Mouse (Mus musculus): Measurements from ENCODE around the gene Cab39l.
"Not testable (repeated sequence)": the region's sequence is repeated elsewhere in the genome, so short reads cannot be mapped to it uniquely, and the experiment has no call there.

Gene Cab39l

DNA sequence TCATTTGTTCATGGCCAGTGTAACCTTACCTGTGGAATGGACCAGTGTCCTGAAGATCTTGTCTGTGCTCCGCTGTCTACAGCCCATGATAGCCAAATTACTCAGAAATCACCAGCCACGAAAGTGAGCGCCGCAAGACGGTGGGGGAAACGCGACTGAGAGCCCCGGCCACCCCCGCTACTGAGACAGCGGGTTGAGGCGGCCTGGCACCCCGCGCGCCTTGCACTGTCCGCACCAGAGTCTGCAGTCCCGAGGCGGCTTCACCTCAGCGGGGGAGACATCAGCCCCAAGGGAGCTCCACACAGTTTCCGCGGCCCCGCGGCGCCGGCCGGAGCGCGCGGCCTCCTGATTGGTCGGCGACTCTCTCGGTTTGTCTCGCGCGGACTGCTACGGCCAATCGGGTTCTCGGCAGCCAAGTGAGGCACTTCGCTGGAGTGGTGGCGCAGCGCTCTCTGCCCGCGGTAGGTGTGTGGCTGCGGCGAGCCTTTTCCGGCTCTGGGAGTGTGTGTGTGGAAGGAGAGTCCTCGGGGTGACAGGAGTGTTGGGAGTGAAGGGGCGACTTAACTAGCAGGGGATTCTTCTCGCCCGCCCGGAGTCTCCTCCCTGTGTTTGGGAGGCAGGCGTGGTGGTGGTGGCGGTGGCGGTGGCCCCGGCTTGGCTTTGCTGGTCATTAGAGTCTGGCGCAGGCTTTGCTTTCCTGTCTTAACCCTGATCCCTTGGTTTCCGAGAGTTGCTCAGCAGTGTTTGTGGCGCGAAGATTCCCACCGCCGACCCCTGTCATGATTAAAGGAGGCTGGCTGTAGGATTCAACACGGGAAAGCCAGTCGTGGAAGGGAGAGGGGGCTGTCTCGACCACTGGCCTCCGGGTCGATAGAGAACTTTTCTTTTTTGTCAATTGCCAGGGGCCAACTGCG lies at the start of gene Cab39l, which contains the start of gene Setdb2:
Gene Cab39l (plus strand): TSS at position 415 of the 914 bp plus-strand sequence.
Gene Setdb2 (minus strand): TSS at position 327 of the 914 bp plus-strand sequence.
- DNase-seq: peak; percentile 96

- no peak for DNase-seq
Observed at GRCm38 (mm10) chr14:59395281-59395680, 45.5 kb upstream of the Cab39l start, which contains the start of gene Phf11c. Gene Phf11c, minus strand, starts transcription at chr14:59395381.

GRCm38 (mm10) chr14:59396999-59397398 lies 43.8 kb upstream of the Cab39l start:
- no peak for DNase-seq

GRCm38 (mm10) chr14:59414979-59415378 lies 25.8 kb upstream of the Cab39l start:
- DNase-seq: not testable (repeated sequence)

DNA sequence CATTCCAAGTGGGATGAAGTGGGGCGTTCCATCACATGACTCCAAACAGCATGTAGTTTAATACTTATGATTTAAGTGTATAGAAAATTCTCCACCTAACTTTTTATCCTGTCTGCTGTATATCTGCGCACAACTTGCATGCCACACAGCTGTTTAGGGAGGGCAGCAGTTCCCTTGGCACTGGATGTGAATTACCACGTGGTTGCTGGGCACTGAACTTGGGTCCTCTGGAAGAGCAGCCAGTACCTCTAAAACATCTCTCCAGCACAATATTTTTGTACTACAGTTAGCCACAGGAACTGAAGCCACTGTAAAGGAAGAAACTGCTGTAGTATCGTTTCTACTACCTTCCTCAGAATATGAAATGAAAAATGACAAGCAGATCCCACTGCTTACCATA lies 22.6 kb upstream of the Cab39l start:
- no peak for DNase-seq

- no peak for DNase-seq
Observed at GRCm38 (mm10) chr14:59422912-59423663, 17.7 kb upstream of the Cab39l start.

DNA sequence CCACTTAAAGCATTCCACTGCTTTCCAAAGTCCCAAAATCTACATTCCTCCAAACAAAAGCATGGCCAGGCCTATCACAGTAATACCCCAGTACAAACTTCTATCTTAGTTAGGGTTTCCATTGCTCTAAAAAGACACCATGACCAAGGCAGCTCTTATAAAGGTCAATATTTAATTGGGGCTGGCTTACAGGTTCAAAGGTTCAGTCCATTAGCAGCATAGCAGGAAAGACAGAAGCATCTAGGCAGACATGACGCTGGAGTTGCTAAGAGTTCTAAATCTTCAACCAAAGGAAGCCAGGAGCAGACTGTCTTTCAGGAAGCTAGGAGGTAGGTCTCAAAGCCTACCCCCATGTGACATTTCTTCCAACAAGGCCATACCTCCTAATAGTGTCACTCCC lies 10.2 kb upstream of the Cab39l start:
- no peak for DNase-seq

GRCm38 (mm10) chr14:59433902-59434301 lies 6.9 kb upstream of the Cab39l start:
- no peak for DNase-seq

- no peak for DNase-seq
Observed at GRCm38 (mm10) chr14:59435206-59435605, 5.6 kb upstream of the Cab39l start.

- no peak for DNase-seq
Observed at GRCm38 (mm10) chr14:59437398-59437797, 3.4 kb upstream of the Cab39l start.

DNA sequence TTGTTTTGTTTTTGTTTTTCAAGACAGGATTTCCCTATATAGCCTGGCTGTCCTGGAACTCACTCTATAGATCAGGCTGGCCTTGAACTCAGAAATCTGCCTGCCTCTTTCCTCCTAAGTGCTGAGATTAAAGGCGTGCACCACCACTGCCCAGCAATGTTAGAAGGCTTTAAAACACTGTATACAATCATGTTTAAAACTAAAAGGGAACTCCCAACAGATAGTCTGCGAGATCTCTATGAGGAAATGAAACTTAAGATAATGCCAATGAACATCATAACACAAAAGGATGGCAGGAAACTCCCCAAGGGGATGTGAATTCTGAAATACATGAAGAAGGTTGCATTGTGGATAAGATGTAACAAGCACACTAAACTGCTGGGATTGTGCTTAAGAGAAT lies 2.3 kb upstream of the Cab39l start:
- DNase-seq: no peak

DNA sequence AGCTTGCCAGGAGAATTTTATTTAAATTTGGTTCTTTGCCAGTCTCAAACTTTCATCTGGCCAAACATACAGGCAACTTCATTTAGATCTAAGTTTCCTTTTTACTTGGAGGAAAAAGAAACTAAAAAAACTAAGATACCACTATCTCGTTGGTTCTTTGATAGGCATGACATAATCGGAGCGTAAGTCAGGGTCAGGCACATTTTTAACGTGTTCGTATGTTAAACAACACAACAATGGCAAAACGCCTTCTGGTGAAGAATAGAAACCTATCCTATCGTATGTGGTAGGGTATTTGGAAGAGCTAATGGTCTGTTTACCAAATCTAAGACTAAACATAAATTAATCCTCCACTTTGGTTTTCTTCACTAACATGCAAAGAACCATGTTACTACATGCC lies 733 bp upstream of the Cab39l start:
- no peak for DNase-seq

DNA sequence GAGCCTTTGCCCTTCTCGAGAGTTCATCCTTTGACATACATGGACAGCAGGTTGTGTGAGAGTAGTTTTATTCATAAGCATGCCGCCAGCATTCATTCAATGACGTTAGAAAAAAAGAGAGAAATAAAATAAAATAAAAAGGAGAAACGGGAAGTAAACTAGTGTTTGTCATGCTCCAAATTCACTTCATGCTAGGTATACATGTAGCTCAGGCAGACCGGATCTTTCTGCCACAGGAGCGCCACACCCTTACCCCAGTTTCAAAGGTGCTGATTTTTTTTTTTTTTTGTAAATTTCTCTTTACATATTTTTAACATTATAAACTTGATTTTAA lies 667 bp downstream of the Cab39l start:
- no peak for DNase-seq

GRCm38 (mm10) chr14:59445421-59445820 lies 4.6 kb downstream of the Cab39l start:
- no peak for DNase-seq

- no peak for DNase-seq
Observed at GRCm38 (mm10) chr14:59447981-59448380, 7.2 kb downstream of the Cab39l start.

GRCm38 (mm10) chr14:59466503-59466902 lies 25.7 kb downstream of the Cab39l start:
- no peak for DNase-seq

DNA sequence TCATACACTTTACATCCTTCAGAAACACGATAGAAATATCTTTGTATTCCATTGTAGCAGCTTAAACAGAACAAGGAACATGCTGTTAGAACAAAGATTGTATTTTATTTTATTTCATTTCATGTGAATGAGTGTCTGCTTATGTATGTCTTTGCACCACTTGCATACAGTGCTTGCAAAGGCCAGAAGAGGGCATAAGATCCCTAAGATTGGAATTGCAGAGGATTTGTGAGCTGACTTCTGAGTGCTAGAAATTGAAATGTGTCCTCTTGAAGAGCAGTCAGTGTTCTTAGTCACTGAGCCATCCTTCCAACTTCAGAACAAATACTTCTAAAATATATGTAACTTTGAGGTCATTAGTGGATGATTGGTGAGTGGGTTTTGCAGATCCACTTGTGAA lies 27.0 kb downstream of the Cab39l start:
- no peak for DNase-seq

DNA sequence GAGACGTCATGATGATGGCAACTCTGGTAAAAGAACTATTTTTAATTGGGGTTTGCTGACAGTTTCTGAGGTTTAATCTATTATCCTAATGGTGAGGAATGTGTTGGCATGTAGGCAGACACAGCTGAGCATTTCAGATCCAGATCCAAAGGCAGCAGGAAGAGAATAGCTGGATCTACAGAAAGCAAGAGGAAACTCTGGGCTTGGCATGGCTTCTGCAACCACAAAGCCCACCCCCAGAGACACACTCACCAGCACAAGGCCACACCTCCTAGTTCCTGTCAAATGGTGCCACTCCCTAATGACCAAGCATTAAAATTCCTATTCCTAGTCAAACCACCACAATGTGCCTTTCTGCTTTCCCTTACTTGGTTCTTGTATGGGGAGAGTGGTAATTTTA lies 30.0 kb downstream of the Cab39l start:
- no peak for DNase-seq

DNA sequence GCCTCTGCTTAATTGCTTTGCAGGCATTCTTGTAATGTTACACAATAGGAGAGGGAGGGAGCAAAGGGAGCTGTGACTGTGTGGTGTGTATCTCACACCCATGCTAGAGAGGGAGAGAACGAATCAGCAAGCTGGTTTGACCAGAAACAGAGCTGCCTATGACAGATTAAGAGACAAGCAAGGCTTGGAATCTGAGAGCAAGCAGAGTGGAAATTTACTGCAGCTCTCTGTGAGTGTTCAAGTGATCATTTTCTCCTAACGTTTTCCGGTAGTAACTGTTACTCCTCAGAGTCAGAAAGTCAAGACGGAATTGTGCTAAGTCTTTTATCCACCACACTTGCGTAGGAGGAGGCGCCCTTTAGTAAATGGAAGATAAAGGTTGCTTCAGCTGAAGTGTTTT lies 37.9 kb downstream of the Cab39l start:
- peak; percentile 24 for DNase-seq

GRCm38 (mm10) chr14:59485247-59485810 lies 44.6 kb downstream of the Cab39l start:
- DNase-seq: no peak

DNA sequence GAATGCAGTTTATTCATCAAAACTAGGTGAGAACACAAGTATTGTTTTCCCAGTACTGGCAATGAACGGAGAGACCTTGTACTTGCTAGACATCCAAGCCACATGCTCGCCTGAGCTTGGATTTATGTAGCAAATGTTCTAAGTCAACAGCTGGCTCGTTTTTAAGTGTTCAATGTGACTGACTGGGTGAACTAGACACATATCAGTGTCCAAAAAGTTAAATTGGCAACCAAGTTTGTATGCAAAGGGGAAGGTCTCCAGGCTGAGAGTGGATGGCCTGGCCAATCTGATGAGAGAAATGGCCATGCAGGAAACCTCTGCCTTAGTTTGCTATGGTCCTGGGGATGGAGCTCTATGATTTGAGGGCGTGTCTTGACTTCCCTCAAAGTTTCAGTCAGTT lies 51.6 kb downstream of the Cab39l start:
- DNase-seq: no peak

- no peak for DNase-seq
Observed at GRCm38 (mm10) chr14:59497928-59498327, 57.2 kb downstream of the Cab39l start.

GRCm38 (mm10) chr14:59504831-59505230 lies 64.1 kb downstream of the Cab39l start:
- DNase-seq: no peak

GRCm38 (mm10) chr14:59506139-59506538 lies 65.4 kb downstream of the Cab39l start:
- DNase-seq: no peak

Data from kidney, adult 18-20 months (tissue).